Mouse (Mus musculus) bone marrow, adult 2 months (tissue): ENCODE data around the gene Igf2bp1.

ENCODE experiments used
- CTCF ChIP-seq: fragments of 200-500 bp; IDR thresholded peaks from 2 replicates; pipeline ENCODE4 v1.5.1; 2011; ENCODE audit warnings: low read length, control low read depth; ENCODE audit not compliant: control insufficient read depth, insufficient read depth
- POLR2A ChIP-seq: fragments of 200-500 bp; IDR thresholded peaks from 2 replicates; pipeline ENCODE4 v1.6.1; 2011; ENCODE audit warnings: low read depth, mild to moderate bottlenecking, control low read depth, low read length, borderline replicate concordance; ENCODE audit not compliant: control insufficient read depth

GRCm38 (mm10) chr11:96031701-96032100 is 26.0 kb upstream of the Igf2bp1 start:
- no peak for TF ChIP-seq POLR2A
- no peak for TF ChIP-seq CTCF
